Mouse (Mus musculus) forebrain, embryonic 12.5 days (tissue): ENCODE data around the gene Arhgef38. TPM values are rescaled to one million over a fixed set of nuclear protein-coding genes. Genes with fewer than 3 reads are reported as not detected.
A peak's percentile ranks its signal among the peaks of the same experiment; 100 is the strongest.

Experiments
- ATAC-seq: fragments of 200-750 bp; cut with Nextera tagmentation; 2 replicates; pipeline ENCODE4 v1.8.0; 2017; ENCODE audit warnings: moderate TSS enrichment; ENCODE audit not compliant: low FRiP score
- H3K27ac ChIP-seq: fragments of 300-500 bp; sonication (generic); 2 replicates; pipeline ENCODE4 v1.5.1; 2016; ENCODE audit warnings: mild to moderate bottlenecking
- H3K27me3 ChIP-seq: fragments of 300-500 bp; sonication (generic); 2 replicates; pipeline ENCODE4 v1.6.1; 2016; ENCODE audit warnings: mild to moderate bottlenecking
- H3K36me3 ChIP-seq: fragments of 300-500 bp; sonication (generic); replicated peaks from 2 replicates; pipeline ENCODE4 v1.6.1; 2016; ENCODE audit warnings: mild to moderate bottlenecking
- H3K4me1 ChIP-seq: fragments of 300-500 bp; sonication (generic); 2 replicates; pipeline ENCODE4 v1.6.1; 2016
- H3K4me2 ChIP-seq: fragments of 300-500 bp; sonication (generic); 2 replicates; pipeline ENCODE4 v1.6.1; 2016; ENCODE audit warnings: mild to moderate bottlenecking, moderate library complexity
- H3K4me3 ChIP-seq: fragments of 300-500 bp; sonication (generic); replicated peaks from 2 replicates; pipeline ENCODE4 v1.5.1; 2016; ENCODE audit warnings: mild to moderate bottlenecking
- H3K9ac ChIP-seq: fragments of 300-500 bp; sonication (generic); 2 replicates; pipeline ENCODE4 v1.6.1; 2016; ENCODE audit warnings: mild to moderate bottlenecking
- H3K9me3 ChIP-seq: fragments of 300-500 bp; sonication (generic); 2 replicates; pipeline ENCODE4 v1.6.1; 2016
- WGBS: fragments of 180-500 bp; shearing (Covaris S2); methylation state at CpG from one replicate; pipeline ENCODE4 v1.1.7; 2016; 5-methylcytosine and 5-hydroxymethylcytosine counted together
- polyA plus RNA-seq: library from polyadenylated mRNA; unstranded; fragments of >200 nt; fragmentation: Nextera tagmentation; extraction: Ambion mirVana; gene quantifications from 2 replicates; pipeline ENCODE4 v1.2.1, GENCODE M21; 2016

Gene Arhgef38
- polyA plus RNA-seq, 1 experiment from 2014 or later = 0.10 TPM

DNA sequence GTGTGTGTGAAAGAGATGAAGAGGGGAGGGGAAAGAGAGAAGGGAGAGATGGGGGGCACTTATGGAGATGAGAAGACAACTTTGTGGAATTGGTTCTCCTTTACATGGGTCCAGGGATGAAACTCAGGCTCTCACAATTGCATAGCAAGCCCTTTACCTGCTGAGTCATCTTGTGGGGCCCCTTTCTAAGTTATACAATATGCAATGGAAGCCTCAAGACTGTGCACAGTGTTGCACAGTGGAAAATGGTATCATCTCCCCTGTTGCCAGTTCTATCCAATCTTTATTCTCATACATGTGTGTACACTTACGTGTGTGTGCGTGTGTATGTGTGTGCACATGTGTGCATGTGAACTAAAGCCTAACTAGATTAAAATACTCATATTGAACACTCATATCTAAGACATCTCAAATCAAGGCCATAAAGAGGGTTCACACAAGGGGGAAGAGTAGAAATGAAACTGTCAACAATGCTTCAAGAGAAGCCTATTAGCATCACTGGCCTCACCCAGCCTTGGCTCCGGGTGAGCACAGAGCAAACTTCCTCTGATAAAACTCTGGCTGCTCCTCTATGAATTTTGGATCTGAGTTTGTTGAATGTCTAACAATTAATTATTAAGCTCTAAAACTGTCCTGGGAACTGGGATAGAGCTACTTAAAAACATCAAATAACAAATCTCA lies 21.2 kb downstream of the Arhgef38 start:
- no peak for ATAC-seq
- no peaks in the 10 kb centered on the region for H3K36me3 ChIP-seq
- H3K4me1 ChIP-seq = no peaks in the 10 kb centered on the region
- no peaks in the 10 kb centered on the region for H3K27me3 ChIP-seq
- no peak overlapping the region for H3K4me3 ChIP-seq
- WGBS = 93% methylated on average over 3 of the region's 3 CpGs
- no peaks in the 10 kb centered on the region for H3K9me3 ChIP-seq
- no peak overlapping the region for H3K27ac ChIP-seq
- no peak overlapping the region for H3K9ac ChIP-seq
- no peak overlapping the region for H3K4me2 ChIP-seq

DNA sequence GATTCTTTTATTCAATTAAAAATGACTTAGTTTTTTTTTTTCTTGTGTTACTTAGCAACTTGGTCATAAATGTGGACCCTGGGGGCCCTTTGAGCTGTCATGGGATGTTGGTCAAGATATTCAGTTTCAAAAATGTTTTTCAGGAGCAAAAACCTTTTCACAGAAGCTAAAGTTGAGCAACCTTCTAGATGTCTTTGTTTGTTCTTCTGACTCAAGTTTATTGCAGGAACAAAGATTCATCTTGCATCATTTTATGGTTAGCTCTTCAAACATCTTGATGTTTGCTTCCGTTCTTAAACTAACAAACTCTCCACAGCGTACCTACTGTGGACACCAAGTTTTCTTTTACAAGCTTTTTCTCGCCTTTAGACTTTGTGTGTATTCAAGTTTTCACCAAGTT lies 23.4 kb downstream of the Arhgef38 start:
- Histone ChIP-seq H3K4me2 (no peak overlapping the region), H3K27ac (no peak overlapping the region), H3K4me1 (no peaks in the 10 kb centered on the region), H3K9ac (no peak overlapping the region), H3K27me3 (no peaks in the 10 kb centered on the region), H3K4me3 (no peak overlapping the region), H3K36me3 (no peaks in the 10 kb centered on the region), H3K9me3 (no peaks in the 10 kb centered on the region)
- 84% methylated on average over 3 of the region's 3 CpGs for whole genome bisulfite sequencing
- no peak for ATAC-seq

GRCm38 (mm10) chr3:133203713-133204112 lies 31.0 kb downstream of the Arhgef38 start:
- Histone ChIP-seq H3K4me2 (no peak overlapping the region), H3K9me3 (no peaks in the 10 kb centered on the region), H3K9ac (no peak overlapping the region), H3K4me3 (no peak overlapping the region), H3K27me3 (no peaks in the 10 kb centered on the region), H3K27ac (no peak overlapping the region), H3K4me1 (no peaks in the 10 kb centered on the region), H3K36me3 (no peaks in the 10 kb centered on the region)
- no peak for ATAC-seq
- WGBS = 75% methylated on average over 2 of the region's 2 CpGs

DNA sequence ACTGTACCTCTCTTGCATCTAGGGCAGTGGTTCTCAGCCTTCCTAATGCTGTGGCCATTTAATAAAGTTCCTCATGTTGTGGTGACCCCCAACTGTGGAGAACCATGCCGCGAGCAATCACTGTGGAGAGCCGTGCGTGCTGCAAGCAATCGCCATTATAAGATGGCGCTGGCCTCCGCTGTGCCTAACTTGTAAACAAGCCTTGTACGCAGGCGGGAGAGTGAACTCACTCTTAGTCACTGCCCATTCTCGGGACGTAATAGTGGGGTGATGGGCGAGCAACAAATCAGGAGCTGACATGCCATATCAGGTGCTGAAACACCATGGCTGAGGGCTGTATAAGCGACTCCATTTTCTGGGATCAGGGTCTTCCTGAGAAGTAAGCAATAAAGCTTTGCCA lies 32.6 kb downstream of the Arhgef38 start:
- Histone ChIP-seq H3K4me2 (no peak overlapping the region), H3K9ac (no peak overlapping the region), H3K27ac (no peak overlapping the region), H3K4me3 (no peak overlapping the region), H3K36me3 (no peaks in the 10 kb centered on the region), H3K9me3 (no peaks in the 10 kb centered on the region), H3K27me3 (no peaks in the 10 kb centered on the region), H3K4me1 (no peaks in the 10 kb centered on the region)
- 95% methylated on average over 13 of the region's 13 CpGs for WGBS
- no peak for ATAC-seq

DNA sequence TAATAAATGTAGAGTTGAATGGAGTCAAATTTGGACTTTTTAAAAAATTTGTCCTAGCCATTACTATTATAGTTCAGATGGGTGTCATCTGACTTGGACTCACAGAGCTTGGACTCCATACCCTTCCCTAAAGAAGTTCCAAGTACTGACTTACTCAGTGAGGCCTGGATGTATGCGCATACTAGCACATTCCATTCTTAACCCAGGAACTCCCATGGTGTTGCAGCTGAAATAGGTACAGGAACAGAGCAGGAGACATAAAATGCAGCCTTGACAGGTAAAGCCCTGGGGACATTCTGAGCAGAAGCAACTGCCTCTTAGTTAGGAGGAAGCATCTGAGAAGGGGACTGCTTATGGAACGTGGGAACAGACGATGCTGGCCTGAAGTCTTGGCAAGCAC lies 45.8 kb downstream of the Arhgef38 start:
- H3K4me1 ChIP-seq = no peaks in the 10 kb centered on the region
- ATAC-seq = no peak
- H3K4me3 ChIP-seq = no peak overlapping the region
- H3K4me2 ChIP-seq = no peak overlapping the region
- no peaks in the 10 kb centered on the region for H3K27me3 ChIP-seq
- H3K9me3 ChIP-seq = no peaks in the 10 kb centered on the region
- H3K27ac ChIP-seq = no peak overlapping the region
- no peaks in the 10 kb centered on the region for H3K36me3 ChIP-seq
- H3K9ac ChIP-seq = no peak overlapping the region
- 82% methylated on average over 3 of the region's 3 CpGs for WGBS

DNA sequence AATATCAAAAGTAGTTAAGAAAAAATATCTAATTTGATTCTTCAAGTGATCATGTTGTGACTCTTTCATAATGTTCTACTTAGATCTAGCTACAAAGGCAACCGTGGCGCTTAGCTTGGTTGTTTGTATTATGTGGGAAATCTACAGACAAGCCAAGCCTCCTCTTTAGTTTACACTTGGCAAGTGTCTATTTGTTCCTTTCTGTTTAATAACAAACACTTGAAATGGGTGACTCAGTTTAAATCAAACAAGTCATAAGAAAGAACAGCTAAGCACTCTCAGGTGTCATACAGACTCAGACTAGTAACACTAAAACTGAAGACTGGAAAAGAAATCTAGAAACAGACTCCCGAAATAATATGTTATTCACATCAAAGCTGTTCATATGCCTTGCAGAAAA lies 47.2 kb downstream of the Arhgef38 start:
- ATAC-seq = no peak
- H3K9ac ChIP-seq = no peak overlapping the region
- H3K27ac ChIP-seq = no peak overlapping the region
- H3K9me3 ChIP-seq = no peaks in the 10 kb centered on the region
- H3K36me3 ChIP-seq = no peaks in the 10 kb centered on the region
- no peaks in the 10 kb centered on the region for H3K27me3 ChIP-seq
- no peak overlapping the region for H3K4me3 ChIP-seq
- 93% methylated on average over 3 of the region's 3 CpGs for WGBS
- no peak overlapping the region for H3K4me2 ChIP-seq
- no peaks in the 10 kb centered on the region for H3K4me1 ChIP-seq

GRCm38 (mm10) chr3:133176033-133176750 lies 58.6 kb downstream of the Arhgef38 start:
- H3K4me3 ChIP-seq = no peak overlapping the region
- H3K9ac ChIP-seq = no peak overlapping the region
- no peaks in the 10 kb centered on the region for H3K36me3 ChIP-seq
- H3K27ac ChIP-seq = no peak overlapping the region
- H3K4me2 ChIP-seq = no peak overlapping the region
- H3K27me3 ChIP-seq = no peaks in the 10 kb centered on the region
- H3K9me3 ChIP-seq = no peaks in the 10 kb centered on the region
- H3K4me1 ChIP-seq = no peaks in the 10 kb centered on the region
- ATAC-seq = no peak
- WGBS = 74% methylated on average over 12 of the region's 12 CpGs

DNA sequence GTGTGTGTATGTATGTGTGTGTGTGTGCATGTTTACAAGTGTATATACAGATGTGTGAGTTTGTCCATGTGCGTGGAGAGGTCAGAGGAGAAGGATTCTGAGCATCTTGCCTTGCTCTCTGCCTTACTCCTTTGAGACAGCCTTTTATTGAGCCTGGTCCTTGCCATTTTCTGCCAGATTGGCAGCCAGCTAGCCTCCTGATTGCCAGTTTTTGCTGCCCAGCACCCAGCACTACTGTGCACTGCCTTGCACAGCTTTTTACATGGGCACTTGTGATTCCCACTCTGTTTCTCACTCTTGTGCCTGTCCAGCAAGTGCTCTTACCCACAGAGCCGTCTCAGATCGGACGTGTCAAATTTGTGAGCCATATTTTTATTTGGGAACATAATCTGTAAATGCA lies 62.5 kb downstream of the Arhgef38 start:
- Histone ChIP-seq H3K27me3 (no peaks in the 10 kb centered on the region), H3K4me2 (no peak overlapping the region), H3K9me3 (no peaks in the 10 kb centered on the region), H3K9ac (no peak overlapping the region), H3K4me1 (no peaks in the 10 kb centered on the region), H3K36me3 (no peaks in the 10 kb centered on the region), H3K4me3 (no peak overlapping the region), H3K27ac (no peak overlapping the region)
- no peak for ATAC-seq
- WGBS = 87% methylated on average over 4 of the region's 4 CpGs

DNA sequence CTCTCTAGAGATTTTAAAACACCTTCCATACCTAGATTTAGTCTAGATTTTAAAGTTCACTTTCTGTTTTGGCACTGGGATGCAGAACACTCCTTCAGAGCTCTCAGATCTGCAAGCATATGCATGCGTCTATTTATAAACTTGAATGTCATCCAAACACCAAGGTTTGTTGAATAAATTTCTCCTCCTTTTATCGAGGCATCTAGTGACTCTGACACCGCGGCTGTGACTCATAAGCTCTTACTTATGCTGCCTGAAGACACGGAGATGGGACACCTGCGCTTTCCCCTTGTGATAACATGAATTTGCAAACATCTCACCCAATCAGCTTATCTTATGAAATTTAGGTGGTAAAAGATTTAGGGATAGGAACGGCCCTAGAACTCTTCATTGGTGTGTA lies 65.0 kb downstream of the Arhgef38 start:
- H3K9me3 ChIP-seq = no peaks in the 10 kb centered on the region
- H3K27ac ChIP-seq = no peak overlapping the region
- no peaks in the 10 kb centered on the region for H3K27me3 ChIP-seq
- no peaks in the 10 kb centered on the region for H3K4me1 ChIP-seq
- ATAC-seq = no peak
- no peak overlapping the region for H3K4me3 ChIP-seq
- no peak overlapping the region for H3K9ac ChIP-seq
- no peaks in the 10 kb centered on the region for H3K36me3 ChIP-seq
- WGBS = 89% methylated on average over 7 of the region's 7 CpGs
- no peak overlapping the region for H3K4me2 ChIP-seq

DNA sequence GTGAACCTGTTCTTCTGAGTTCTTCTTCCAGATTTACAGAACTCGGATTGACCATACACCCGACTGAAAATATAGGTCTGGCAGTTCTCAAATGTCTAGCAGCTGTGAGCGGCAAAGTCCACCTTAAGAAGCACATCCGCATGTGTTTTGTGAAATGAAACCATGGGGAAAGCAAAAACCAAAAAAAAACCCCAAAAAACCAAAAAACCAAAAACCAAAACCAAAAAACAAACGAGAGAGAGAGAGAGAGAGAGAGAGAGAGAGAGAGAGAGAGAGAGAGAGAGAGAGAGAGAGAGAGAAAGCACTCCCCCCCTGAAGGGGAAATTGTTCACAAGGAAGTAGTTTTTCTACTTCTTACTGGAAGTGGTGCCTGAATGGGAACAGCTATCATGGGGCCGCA lies 67.2 kb downstream of the Arhgef38 start:
- Histone ChIP-seq H3K36me3 (no peaks in the 10 kb centered on the region), H3K9me3 (no peaks in the 10 kb centered on the region), H3K4me2 (no peak overlapping the region), H3K27me3 (no peaks in the 10 kb centered on the region), H3K4me1 (peaks cover 4% of the 10 kb centered on the region; the same call in 1 of the 2 replicates), H3K4me3 (no peak overlapping the region), H3K27ac (no peak overlapping the region), H3K9ac (no peak overlapping the region)
- no peak for ATAC-seq
- WGBS = 88% methylated on average over 6 of the region's 6 CpGs

- Histone ChIP-seq H3K4me3 (no peak overlapping the region), H3K9me3 (no peaks in the 10 kb centered on the region), H3K4me1 (peaks cover 4% of the 10 kb centered on the region; the same call in 1 of the 2 replicates), H3K36me3 (no peaks in the 10 kb centered on the region), H3K9ac (no peak overlapping the region), H3K4me2 (no peak overlapping the region), H3K27me3 (no peaks in the 10 kb centered on the region), H3K27ac (no peak overlapping the region)
- ATAC-seq = no peak
- WGBS = 64% methylated on average over 1 of the region's 1 CpGs
Measured at GRCm38 (mm10) chr3:133165130-133165529, 69.6 kb downstream of the Arhgef38 start.

DNA sequence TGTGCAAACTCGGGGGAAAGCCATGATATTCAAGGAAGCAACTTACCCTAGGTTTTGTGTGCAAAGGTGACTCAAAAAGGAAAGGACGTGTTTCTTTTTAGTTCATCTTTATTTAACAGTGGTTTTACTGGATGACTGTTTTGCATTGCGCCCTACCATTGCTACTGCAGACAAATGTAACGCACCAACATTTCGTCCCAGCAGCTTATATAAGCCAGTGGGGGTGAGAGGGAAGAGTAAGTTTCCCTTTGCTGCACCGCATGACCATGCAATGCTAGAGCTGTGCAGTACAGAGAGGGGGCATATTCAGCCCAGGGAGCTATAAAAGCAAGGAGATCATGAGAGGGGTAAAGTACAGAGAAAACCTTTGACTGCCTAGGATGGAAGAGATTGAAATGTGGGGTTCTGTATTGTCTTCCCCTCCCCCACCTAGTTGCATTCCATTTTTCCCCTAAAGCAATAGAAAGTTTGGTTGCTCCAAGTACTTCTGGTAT lies 70.8 kb downstream of the Arhgef38 start:
- Histone ChIP-seq H3K27me3 (no peaks in the 10 kb centered on the region), H3K4me3 (no peak overlapping the region), H3K9ac (no peak overlapping the region), H3K36me3 (no peaks in the 10 kb centered on the region), H3K27ac (no peak overlapping the region), H3K9me3 (no peaks in the 10 kb centered on the region), H3K4me1 (peaks cover 4% of the 10 kb centered on the region; the same call in 1 of the 2 replicates), H3K4me2 (no peak overlapping the region)
- no peak for ATAC-seq
- WGBS = 90% methylated on average over 6 of the region's 6 CpGs

- peak; percentile 82 for ATAC-seq
- Histone ChIP-seq H3K4me1 (peaks cover 4% of the 10 kb centered on the region; the same call in 1 of the 2 replicates), H3K27ac (no peak overlapping the region), H3K36me3 (no peaks in the 10 kb centered on the region), H3K4me2 (no peak overlapping the region), H3K4me3 (no peak overlapping the region), H3K27me3 (no peaks in the 10 kb centered on the region), H3K9ac (no peak overlapping the region), H3K9me3 (no peaks in the 10 kb centered on the region)
- 64% methylated on average over 7 of the region's 7 CpGs for WGBS
Measured at GRCm38 (mm10) chr3:133163174-133163573, 71.6 kb downstream of the Arhgef38 start.
